Mouse (Mus musculus) cerebellum, postnatal 4 days (tissue): ENCODE measurements at regions not wholly inside any gene's neighbourhood (a gene's known extent, or its start where the extent isn't known, plus 50 kb on each side); places are given as distances from the start of the nearest gene placed in this dataset.
A peak's percentile ranks its signal among the peaks of the same experiment; 100 is the strongest.

Experiments used
- DNase-seq, 2 experiments: peaks; one replicate each; pipeline ENCODE4 v3.0.0; 2022; ENCODE audit warnings: low spot score in 2 of 2, mixed read lengths in 1 of 2

GRCm38 (mm10) chr13:40652916-40653315 is 85.3 kb downstream of the Tfap2a start:
- DNase-seq = no peak

GRCm38 (mm10) chr13:40651056-40651455 is 87.1 kb downstream of the Tfap2a start:
- peak; percentile 67 to 79 for DNase-seq

DNA sequence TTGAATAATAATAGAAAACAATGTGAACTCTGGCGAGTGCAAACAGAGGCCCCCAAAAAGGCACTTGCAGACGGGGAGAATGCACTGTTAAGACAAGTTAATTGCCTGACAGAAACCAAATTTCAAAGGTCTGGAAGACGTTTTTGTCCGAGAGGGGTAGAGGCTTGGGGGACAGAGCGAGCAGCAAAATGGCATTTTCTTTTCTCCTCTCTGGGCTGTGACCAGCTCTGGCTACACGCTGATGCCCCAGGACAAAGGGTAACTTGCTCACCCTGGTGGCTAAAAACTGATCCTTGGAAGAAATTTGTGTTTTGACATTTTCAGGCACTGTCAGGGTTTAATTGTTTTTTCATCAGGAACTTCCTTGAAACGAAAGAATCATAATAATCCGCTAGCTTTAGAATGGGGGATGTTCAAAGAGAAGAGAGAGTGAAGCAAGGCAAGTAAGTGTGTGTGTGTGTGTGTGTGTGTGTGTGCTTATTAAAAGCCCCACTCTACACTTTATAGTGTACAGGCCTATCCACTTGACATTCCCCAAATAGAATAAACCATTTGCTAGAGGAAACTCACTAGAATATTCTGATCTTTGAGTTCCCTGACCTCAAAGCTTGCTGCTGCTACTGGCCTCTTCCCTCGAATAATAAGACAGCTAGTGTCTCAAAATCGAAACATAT is 88.0 kb downstream of the Tfap2a start:
- DNase-seq = no peak

DNA sequence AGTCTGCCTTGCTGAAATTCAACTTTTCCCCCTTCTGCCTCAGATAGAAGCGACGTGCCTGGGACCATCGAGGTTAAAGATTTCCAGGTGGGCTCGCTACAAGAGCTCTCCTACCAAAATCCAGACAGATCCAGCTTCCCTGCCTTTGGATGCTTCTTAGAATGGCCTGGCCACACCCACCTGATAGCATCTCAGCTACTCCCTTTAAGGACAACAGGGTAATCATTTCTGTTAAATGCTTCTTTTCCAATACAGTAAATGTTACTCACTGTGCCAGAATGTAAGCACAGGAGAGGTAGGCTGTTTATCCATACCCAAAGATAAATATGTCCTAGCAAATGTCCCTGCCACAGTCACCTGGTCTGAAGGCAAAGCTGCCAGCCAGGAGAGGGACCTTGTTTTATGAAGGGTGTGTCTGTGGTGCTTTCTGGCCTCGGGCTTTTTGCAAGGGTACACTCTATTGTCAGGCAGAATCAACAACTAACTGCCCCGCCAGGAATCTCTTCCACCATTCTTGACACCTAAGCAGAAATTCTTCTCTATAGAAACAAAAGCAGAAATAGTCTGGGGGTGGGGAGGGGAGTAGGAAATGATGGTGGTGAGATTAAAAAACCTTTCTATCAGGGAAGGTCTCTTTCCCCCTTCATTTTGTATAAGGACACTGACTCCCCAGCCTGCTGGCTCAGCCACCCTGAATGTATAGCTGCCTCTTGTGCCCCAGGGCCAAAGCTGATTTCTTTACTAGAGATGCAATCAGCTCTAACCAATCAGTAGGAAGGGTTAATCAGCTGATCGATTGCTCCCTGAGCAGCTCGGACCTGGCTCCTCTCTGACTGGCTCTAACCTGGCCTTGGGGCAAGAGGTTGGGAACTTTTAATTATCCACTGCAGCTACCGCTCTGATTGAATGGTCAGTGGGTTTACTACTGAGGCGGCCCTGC is 88.8 kb downstream of the Tfap2a start:
- DNase-seq = no peak

- no peak for DNase-seq
Measured at GRCm38 (mm10) chr13:40646131-40646530, 92.0 kb downstream of the Tfap2a start.

DNA sequence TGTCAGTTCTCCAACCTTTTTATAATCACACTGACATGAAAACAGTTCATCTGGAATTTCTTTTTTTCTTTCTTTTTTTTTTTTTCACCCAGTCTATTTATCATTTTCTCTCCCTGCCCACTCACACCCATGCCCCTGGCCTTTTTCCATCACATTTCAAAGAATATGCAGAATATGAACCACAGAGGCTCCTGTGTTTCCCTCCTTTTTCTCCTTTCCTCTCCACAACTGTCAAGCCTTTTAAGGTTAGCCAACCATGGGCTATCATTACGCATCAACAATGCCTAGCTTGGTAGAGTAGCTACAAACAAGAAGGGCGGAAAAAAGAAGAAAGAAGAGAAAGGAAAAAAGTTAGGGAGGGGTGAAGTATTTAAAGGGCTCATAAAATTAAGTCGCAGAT is 92.5 kb downstream of the Tfap2a start:
- no peak for DNase-seq

DNA sequence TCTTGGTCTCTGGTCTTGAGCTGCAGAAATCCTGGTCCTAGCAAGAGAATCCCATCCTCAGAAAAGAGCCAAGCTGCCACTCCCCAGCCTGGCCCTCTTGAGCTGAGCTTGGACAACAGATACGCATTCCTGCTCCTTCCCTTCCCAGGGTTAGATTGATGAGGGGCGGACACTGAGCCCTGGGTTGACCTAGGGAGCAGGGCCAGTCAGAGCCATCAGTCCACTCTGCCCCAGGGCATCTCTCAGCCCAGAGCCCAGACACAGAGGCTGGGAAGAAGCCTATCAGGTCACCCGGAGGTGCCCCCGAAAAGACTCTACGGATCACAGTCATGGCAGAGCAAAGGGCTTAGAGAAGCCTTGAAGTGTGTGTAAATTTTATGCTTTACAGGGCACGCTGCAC is 95.2 kb downstream of the Tfap2a start:
- no peak for DNase-seq

- no peak for DNase-seq
Measured at GRCm38 (mm10) chr13:40637269-40637668, 100.9 kb downstream of the Tfap2a start.

DNA sequence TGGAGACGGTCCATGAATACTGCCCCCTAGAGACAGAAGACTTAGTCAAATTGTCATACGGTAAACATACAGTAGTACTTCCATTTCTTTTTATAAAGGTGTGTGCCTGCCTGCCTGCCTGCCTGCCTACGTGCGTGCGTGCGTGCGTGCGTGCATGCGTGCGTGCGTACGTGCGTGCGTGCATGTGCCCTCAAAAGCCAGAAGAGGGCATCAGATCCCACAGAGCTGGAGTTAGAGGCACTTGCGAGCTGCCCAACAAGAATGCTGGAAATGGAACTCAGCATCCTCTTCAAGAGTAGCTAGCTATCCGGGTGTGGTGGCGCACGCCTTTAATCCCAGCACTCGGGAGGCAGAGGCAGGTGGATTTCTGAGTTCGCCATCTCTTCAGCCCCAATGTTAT is 120.3 kb downstream of the Tfap2a start:
- no peak for DNase-seq

- no peak for DNase-seq
Measured at GRCm38 (mm10) chr13:40608526-40608925, 129.7 kb downstream of the Tfap2a start.

DNA sequence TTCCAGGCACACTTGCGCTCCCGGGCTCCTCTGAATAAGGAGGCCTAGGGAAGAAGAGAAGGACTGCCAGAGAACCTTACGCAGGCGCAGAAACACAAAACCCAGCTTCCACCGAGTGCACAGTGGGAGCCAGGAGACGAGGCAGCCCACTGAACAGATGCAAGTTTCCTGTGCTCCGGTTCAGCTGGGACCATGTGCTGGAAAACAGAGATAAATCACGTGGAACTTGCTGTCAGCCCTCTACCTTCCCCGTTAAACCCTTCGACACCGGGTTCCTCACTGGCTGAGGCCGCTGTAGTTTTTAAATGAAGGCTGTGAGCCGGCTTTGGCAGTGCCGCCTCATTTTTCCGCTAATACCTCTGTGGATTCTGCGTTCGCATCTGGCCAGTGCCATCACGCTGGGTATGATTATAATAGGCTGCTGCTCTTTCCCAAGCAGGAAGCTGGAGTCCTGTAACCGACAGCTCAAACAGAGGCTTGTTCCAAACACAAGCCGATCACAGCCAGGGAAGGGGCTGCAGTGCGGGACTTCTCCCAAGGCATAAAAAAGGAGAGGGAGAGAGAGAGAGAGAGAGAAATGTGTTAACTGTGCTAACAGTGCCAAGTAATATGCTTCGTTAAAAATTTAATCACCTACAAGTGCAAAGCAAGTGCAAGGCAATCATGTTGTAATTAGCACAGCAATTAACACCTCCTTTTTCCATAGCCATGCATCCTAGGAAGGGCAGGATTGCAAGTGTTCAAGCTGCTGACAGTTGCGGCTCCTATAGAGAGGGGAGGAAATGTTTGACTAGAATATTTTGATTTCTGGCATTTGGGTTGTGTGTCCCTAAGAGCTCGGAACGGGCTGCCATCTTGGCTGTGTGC is 131.5 kb downstream of the Tfap2a start:
- DNase-seq = peak in 1 of 2 experiments; percentile 32

- no peak for DNase-seq
Measured at GRCm38 (mm10) chr13:40605686-40606404, 132.3 kb downstream of the Tfap2a start.

GRCm38 (mm10) chr13:40574981-40575745 is 163.0 kb downstream of the Tfap2a start:
- DNase-seq = no peak

DNA sequence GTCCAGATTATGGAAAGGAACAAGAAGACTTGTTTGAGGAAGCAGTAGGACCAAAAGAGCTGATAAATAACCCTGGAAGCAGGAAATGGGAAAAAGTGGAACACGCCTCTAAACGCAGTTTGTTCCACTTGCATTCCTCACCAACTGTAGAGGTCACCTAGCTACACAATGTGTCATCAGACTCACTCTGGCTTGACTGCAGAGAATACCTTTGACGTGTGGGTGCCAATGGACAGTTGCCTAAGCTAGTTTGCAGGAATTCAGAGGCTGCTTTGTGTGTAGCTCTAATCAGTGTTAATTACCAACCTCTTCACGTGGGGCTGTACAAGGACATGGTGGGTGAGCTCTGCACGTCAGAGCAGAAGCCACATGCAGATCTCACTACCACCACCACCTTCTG is 168.7 kb downstream of the Tfap2a start:
- no peak for DNase-seq

GRCm38 (mm10) chr13:40567821-40568220 is 170.4 kb downstream of the Tfap2a start:
- DNase-seq = no peak

DNA sequence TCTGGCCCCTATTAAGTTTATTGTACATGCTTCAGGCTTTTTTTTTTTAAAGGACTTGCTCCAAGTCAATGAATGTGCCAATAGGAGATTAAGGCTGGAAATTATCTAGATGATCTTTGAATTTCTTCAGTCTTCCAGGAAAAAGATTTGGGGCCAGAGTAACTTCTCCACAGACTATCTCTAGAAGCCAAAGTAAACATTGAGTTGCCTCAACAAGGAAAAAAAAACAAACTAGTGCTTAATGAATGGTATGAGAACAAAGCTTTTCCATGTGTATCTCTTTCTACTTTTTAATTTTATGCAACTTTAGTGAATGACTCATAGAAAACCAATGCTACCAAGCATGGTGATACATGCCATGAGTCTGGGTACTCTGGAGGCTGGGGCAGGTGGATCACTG is 173.8 kb downstream of the Tfap2a start:
- no peak for DNase-seq

GRCm38 (mm10) chr13:40554368-40554767 is 183.8 kb downstream of the Tfap2a start:
- no peak for DNase-seq

- DNase-seq = no peak
Measured at GRCm38 (mm10) chr13:40525501-40525900, 164.3 kb upstream of the Ofcc1 start.

GRCm38 (mm10) chr13:40523115-40523514 is 161.9 kb upstream of the Ofcc1 start:
- no peak for DNase-seq

- no peak for DNase-seq
Measured at GRCm38 (mm10) chr13:40518180-40518579, 156.9 kb upstream of the Ofcc1 start.

- DNase-seq = no peak
Measured at GRCm38 (mm10) chr13:40509290-40509689, 148.0 kb upstream of the Ofcc1 start.
